Mouse (Mus musculus) myocyte (in vitro differentiated cells): Measurements from ENCODE around the gene Vti1a. TPM values are rescaled to one million over a fixed set of nuclear protein-coding genes. Genes with fewer than 3 reads are reported as not detected.

Experiments used
- H3K27me3 ChIP-seq: one replicate; pipeline ENCODE4 v1.6.1; 2011; ENCODE audit not compliant: control insufficient read depth, insufficient read depth, insufficient read length
- H3K36me3 ChIP-seq: one replicate; pipeline ENCODE4 v1.6.1; 2011; ENCODE audit not compliant: control insufficient read depth, insufficient read depth
- H3K4me2 ChIP-seq: one replicate; pipeline ENCODE4 v1.6.1; 2011; ENCODE audit warnings: low read depth, control low read depth
- H3K4me3 ChIP-seq: one replicate; pipeline ENCODE4 v1.5.1; 2011; ENCODE audit warnings: mild to moderate bottlenecking, control low read depth, moderate library complexity
- H3K79me2 ChIP-seq: one replicate; pipeline ENCODE4 v1.6.1; 2011; ENCODE audit not compliant: control insufficient read depth, insufficient read depth
- H3ac ChIP-seq: one replicate; pipeline ENCODE4 v1.6.1; 2011; ENCODE audit not compliant: control insufficient read depth, insufficient read length
- CEBPB ChIP-seq: IDR thresholded peaks from 2 replicates; pipeline ENCODE4 v1.6.1; 2011; ENCODE audit warnings: mild to moderate bottlenecking, moderate library complexity; ENCODE audit not compliant: poor library complexity, insufficient read depth, severe bottlenecking
- E2F4 ChIP-seq: IDR thresholded peaks from one replicate; pipeline ENCODE4 v1.6.1; 2011; ENCODE audit warnings: mild to moderate bottlenecking, control low read depth, moderate library complexity; ENCODE audit not compliant: insufficient read depth
- MAX ChIP-seq: IDR thresholded peaks from one replicate; pipeline ENCODE4 v1.6.1; 2011; ENCODE audit warnings: low read depth, mild to moderate bottlenecking, control low read depth
- MYOD1 ChIP-seq, 3 experiments: IDR thresholded peaks; one replicate each; pipeline ENCODE4 v1.6.1; 2011; ENCODE audit warnings: control low read depth in 2 of 3, low read depth in 2 of 3, mild to moderate bottlenecking in 2 of 3, moderate library complexity in 1 of 3; ENCODE audit not compliant: insufficient read length in 2 of 3, control insufficient read depth in 1 of 3
- MYOG ChIP-seq, 3 experiments: IDR thresholded peaks; one replicate each; pipeline ENCODE4 v1.6.1; 2011; ENCODE audit warnings: control low read depth in 2 of 3, low read depth in 2 of 3, mild to moderate bottlenecking in 2 of 3; ENCODE audit not compliant: insufficient read length in 2 of 3, control insufficient read depth in 1 of 3, insufficient read depth in 1 of 3
- POLR2A ChIP-seq: IDR thresholded peaks from one replicate; pipeline ENCODE4 v1.6.1; 2011; ENCODE audit warnings: low read depth, mild to moderate bottlenecking, control low read depth, moderate library complexity; ENCODE audit not compliant: insufficient read length
- POLR2AphosphoS2 ChIP-seq: IDR thresholded peaks from one replicate; pipeline ENCODE4 v1.6.1; 2011; ENCODE audit warnings: low read depth, control low read depth; ENCODE audit not compliant: insufficient read length
- REST ChIP-seq: IDR thresholded peaks from one replicate; pipeline ENCODE4 v1.6.1; 2011; ENCODE audit warnings: mild to moderate bottlenecking, control low read depth, moderate library complexity; ENCODE audit not compliant: insufficient read depth, insufficient read length
- SRF ChIP-seq: IDR thresholded peaks from one replicate; pipeline ENCODE4 v1.6.1; 2011; ENCODE audit warnings: low read depth; ENCODE audit not compliant: control insufficient read depth, insufficient read length
- TCF12 ChIP-seq: IDR thresholded peaks from one replicate; pipeline ENCODE4 v1.6.1; 2011; ENCODE audit warnings: mild to moderate bottlenecking, control low read depth; ENCODE audit not compliant: poor library complexity, insufficient read depth, severe bottlenecking
- TCF3 ChIP-seq: IDR thresholded peaks from one replicate; pipeline ENCODE4 v1.6.1; 2011; ENCODE audit warnings: low read depth, control low read depth; ENCODE audit not compliant: insufficient read length
- USF1 ChIP-seq: IDR thresholded peaks from one replicate; pipeline ENCODE4 v1.6.1; 2011; ENCODE audit warnings: low read depth, mild to moderate bottlenecking, control low read depth, moderate library complexity
- polyA plus RNA-seq: library from polyadenylated mRNA; unstranded; fragments of >200 nt; fragmentation: generic; extraction: Trizol; gene quantifications from one replicate; pipeline ENCODE4 v1.2.1, GENCODE M21; 2012; ENCODE audit warnings: missing spikeins

Gene Vti1a
- polyA plus RNA-seq, 1 experiment = 10.5 TPM

DNA sequence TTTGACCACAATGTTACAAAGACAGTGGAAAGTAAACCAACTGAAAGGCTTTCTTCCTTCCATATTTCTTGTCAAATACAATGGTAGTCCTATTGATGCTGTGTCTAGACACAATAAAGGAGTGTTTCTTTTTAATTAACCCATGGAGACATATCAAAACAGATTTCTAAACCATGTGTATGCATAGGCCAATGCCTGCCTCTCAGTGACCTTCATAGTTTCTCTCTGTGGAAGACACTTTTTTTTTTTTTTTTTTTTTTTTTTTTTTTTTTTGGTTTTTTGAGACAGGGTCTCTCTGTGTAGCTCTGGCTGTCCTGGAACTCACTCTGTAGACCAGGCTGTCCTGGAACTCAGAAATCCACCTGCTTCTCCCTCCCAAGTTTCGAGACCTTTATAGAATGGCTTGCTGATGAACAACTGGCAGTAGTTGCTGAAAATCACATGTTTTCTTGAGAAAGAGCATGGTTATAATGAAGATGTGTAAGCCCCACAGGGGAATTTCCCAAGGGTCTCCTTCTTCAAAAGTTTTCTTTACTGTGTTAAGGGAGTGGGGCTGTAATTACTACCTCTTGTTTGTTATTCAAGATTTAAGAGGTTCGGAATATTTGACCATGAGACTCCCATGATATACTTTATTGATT, 23.8 kb upstream of the Vti1a start:
- Histone ChIP-seq H3ac (no peak overlapping the region), H3K4me3 (no peak overlapping the region), H3K36me3 (peaks cover 17% of the 10 kb centered on the region), H3K27me3 (no peaks in the 10 kb centered on the region), H3K79me2 (no peaks in the 10 kb centered on the region), H3K4me2 (no peak overlapping the region)
- no peak for TF ChIP-seq MYOG (IDR thresholded peaks at IDR 0.05; ENCODE audit: control insufficient read depth in 1 of 3, insufficient read depth in 1 of 3, insufficient read length in 2 of 3, low read depth in 2 of 3)
- TF ChIP-seq CEBPB = no peak
- no peak for TF ChIP-seq MYOD1 (IDR thresholded peaks at IDR 0.05; ENCODE audit: control insufficient read depth in 1 of 3, insufficient read length in 2 of 3, low read depth in 2 of 3)
- no peak for TF ChIP-seq REST
- no peak for TF ChIP-seq SRF
- TF ChIP-seq POLR2AphosphoS2 = no peak
- no peak for TF ChIP-seq POLR2A
- TF ChIP-seq TCF12 = no peak
- TF ChIP-seq TCF3 = no peak

DNA sequence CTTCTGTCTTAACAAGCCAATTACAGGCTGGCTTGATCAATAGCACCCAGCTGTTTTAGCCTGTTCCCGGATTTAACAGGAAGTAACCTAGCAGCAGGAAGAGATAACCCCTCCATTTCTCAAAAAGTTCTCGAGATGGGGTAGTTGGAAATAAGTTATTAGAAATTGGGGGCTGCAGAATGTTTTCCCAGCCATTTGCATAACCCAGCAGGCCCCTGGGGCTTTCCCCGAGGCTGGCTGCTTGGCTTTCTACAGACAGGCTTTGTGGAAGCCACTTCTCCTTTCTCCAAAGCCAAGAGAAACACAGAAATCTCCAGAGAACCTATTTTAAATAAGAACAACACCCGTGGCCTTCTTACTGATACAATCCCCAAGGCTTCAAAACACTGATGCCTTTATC, 22.9 kb upstream of the Vti1a start:
- no peaks in the 10 kb centered on the region for H3K27me3 ChIP-seq
- H3K4me2 ChIP-seq = no peak overlapping the region
- no peak for TF ChIP-seq MAX
- no peak for TF ChIP-seq REST
- no peak for TF ChIP-seq POLR2AphosphoS2
- no peak for TF ChIP-seq CEBPB
- TF ChIP-seq TCF3 = no peak
- TF ChIP-seq E2F4 = no peak
- no peak for TF ChIP-seq MYOD1 (IDR thresholded peaks at IDR 0.05; ENCODE audit: control insufficient read depth in 1 of 3, insufficient read length in 2 of 3, low read depth in 2 of 3)
- TF ChIP-seq USF1 = no peak
- peaks cover 17% of the 10 kb centered on the region for H3K36me3 ChIP-seq
- H3ac ChIP-seq = no peak overlapping the region
- no peak overlapping the region for H3K4me3 ChIP-seq
- H3K79me2 ChIP-seq = no peaks in the 10 kb centered on the region

DNA sequence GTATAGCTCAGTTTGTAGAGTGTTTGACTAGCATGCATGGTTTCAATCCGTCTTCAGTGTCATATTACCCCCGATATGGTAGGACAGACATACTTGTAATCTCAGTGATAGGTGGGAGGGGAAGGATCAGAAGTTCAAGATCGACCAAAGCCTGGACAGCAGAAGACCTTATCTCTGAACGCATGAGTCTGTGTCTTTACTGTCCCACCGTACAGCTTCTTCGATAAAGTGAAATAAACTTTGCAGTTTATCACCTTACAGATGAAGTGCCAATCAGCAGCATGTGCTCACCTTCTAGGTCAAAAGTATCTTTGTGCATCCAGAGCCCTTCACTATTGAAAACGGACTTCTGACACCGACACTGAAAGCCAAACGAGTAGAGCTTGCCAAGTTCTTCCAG, 21.0 kb upstream of the Vti1a start:
- no peak overlapping the region for H3K4me2 ChIP-seq
- TF ChIP-seq TCF12 (no peak), CEBPB (no peak), MYOD1 (IDR thresholded peaks at IDR 0.05; ENCODE audit: control insufficient read depth in 1 of 3, insufficient read length in 2 of 3, low read depth in 2 of 3) (no peak), TCF3 (no peak), POLR2AphosphoS2 (no peak), POLR2A (no peak), MYOG (IDR thresholded peaks at IDR 0.05; ENCODE audit: control insufficient read depth in 1 of 3, insufficient read depth in 1 of 3, insufficient read length in 2 of 3, low read depth in 2 of 3) (no peak)
- no peaks in the 10 kb centered on the region for H3K27me3 ChIP-seq
- H3K79me2 ChIP-seq = no peaks in the 10 kb centered on the region
- peaks cover 29% of the 10 kb centered on the region for H3K36me3 ChIP-seq
- H3ac ChIP-seq = no peak overlapping the region
- H3K4me3 ChIP-seq = no peak overlapping the region

DNA sequence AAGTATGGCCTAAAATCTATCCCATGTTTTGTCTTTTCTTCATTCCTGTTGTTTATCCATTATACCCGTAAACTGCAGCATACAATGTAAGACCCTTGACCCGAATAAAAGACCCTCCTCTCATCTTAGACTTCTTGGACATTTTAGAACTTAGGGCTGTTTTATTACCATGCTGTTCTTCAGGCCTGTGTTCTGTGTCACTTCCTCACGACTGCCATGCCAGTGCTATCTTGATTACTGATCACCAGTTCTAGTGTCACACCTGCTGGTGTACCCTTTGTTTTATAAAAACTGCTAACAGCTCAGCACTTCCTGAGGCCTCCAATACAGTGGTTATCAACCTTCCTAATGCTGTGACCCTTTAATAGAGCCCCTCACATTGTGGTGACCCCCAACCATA, 20.5 kb upstream of the Vti1a start:
- Histone ChIP-seq H3K4me3 (no peak overlapping the region), H3K36me3 (peaks cover 34% of the 10 kb centered on the region), H3K4me2 (no peak overlapping the region), H3ac (no peak overlapping the region), H3K27me3 (no peaks in the 10 kb centered on the region), H3K79me2 (no peaks in the 10 kb centered on the region)
- TF ChIP-seq MYOG (IDR thresholded peaks at IDR 0.05; ENCODE audit: control insufficient read depth in 1 of 3, insufficient read depth in 1 of 3, insufficient read length in 2 of 3, low read depth in 2 of 3) (no peak), POLR2AphosphoS2 (no peak), CEBPB (no peak), MYOD1 (IDR thresholded peaks at IDR 0.05; ENCODE audit: control insufficient read depth in 1 of 3, insufficient read length in 2 of 3, low read depth in 2 of 3) (no peak), REST (no peak), MAX (no peak), E2F4 (no peak), TCF12 (no peak), POLR2A (no peak), SRF (no peak), TCF3 (no peak), USF1 (no peak)

DNA sequence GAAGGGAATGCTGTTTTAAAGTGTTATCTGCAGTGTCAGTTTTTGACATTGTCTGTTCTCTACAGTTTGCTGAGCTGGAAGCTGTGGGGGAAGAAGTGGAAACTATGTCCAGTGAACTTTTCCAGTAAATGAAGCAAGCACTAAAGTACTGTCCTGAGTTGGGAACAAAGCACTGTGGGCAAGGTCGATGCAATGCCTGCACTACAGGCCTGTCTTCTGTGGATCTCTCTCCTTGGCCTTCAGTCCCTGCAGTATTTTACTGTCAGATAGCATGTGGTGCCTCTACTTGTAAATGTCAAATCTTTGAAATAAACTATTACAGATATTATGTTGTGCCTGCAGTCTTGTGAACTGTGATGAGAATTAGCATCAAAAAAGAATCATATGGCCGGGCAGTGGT, 19.8 kb upstream of the Vti1a start:
- peaks cover 36% of the 10 kb centered on the region for H3K36me3 ChIP-seq
- no peak overlapping the region for H3ac ChIP-seq
- no peak for TF ChIP-seq CEBPB
- TF ChIP-seq TCF12 = no peak
- TF ChIP-seq MAX = no peak
- no peak for TF ChIP-seq TCF3
- TF ChIP-seq E2F4 = no peak
- no peak for TF ChIP-seq REST
- TF ChIP-seq POLR2AphosphoS2 = no peak
- no peak for TF ChIP-seq USF1
- no peak for TF ChIP-seq MYOG (IDR thresholded peaks at IDR 0.05; ENCODE audit: control insufficient read depth in 1 of 3, insufficient read depth in 1 of 3, insufficient read length in 2 of 3, low read depth in 2 of 3)
- TF ChIP-seq SRF = no peak
- TF ChIP-seq POLR2A = no peak
- no peak for TF ChIP-seq MYOD1 (IDR thresholded peaks at IDR 0.05; ENCODE audit: control insufficient read depth in 1 of 3, insufficient read length in 2 of 3, low read depth in 2 of 3)
- no peaks in the 10 kb centered on the region for H3K79me2 ChIP-seq
- H3K27me3 ChIP-seq = no peaks in the 10 kb centered on the region
- H3K4me2 ChIP-seq = no peak overlapping the region
- no peak overlapping the region for H3K4me3 ChIP-seq
